Mouse (Mus musculus): Measurements from ENCODE around the gene Srsf4.

Srsf4 gene

GRCm38 (mm10) chr4:131872672-131873292, 635 bp upstream of the Srsf4 start:
- DNase-seq (ENCODE audit: low spot score in 2 of 2): peak in 1 of 2 experiments; percentile 6

DNA sequence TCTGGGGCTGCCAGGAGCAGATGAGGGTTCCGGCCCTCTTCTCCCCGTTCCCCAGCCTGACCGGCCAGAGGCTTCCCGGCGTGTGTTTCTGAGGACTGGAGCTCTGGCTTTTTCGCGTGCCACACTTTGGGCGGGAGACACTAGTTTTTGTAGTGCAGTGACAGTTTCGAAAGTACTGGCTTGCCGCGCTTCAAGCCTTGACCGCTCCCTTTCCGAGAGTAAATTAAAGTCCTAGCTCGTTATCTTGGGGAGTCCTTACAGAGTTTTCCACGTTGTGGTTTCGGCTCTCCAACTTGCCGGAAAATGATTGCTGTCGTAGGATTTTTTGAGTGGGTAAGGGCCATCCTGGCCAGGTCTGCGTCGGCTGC, 736 bp downstream of the Srsf4 start:
- no peak for DNase-seq (ENCODE audit: low spot score in 2 of 2)

- DNase-seq (ENCODE audit: low spot score in 2 of 2): peak in 1 of 2 experiments; percentile 16
Observed at GRCm38 (mm10) chr4:131874567-131874966, 1.1 kb downstream of the Srsf4 start.

- DNase-seq (ENCODE audit: low spot score in 2 of 2): no peak
Observed at GRCm38 (mm10) chr4:131875242-131875641, 1.8 kb downstream of the Srsf4 start.

DNA sequence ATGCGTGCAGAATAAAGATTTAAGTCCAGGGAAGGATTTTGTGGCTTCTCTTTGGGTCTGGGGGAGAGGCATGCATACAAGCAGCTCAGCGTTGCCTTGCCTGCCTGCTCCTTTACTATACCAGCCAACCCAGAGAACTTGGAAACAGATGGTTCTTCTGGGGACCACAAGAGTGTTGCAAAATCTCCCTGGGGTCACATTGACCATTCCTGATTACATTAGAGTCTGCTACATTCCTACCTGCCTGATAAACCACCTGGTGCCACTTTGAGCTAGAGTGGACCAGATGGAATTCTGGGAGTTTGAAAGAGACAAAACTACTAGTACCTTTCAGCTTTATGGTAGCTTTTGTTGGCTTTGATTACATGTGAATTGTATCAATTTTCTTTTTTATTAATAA, 3.4 kb downstream of the Srsf4 start:
- DNase-seq (ENCODE audit: low spot score in 2 of 2): no peak

DNA sequence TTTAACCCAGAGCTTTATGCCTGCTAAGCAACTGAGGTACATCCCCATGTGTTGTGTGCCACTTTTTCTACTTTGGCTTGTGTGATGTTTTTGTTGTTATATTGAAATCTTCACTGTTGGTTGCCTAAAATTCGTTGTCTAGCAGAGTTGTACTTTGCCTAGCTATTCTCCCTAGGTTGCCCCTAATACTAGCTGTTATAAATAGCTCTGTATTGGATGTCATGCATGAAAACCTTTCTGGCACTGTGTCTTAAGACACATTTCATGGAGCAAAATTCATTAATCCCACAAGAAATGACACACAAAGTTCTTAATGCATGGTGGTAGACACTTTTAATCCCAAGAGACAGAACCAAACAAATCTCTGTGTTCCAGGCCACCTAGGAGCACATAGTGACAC, 6.3 kb downstream of the Srsf4 start:
- DNase-seq (ENCODE audit: low spot score in 2 of 2): no peak

GRCm38 (mm10) chr4:131881306-131881705, 7.9 kb downstream of the Srsf4 start:
- DNase-seq (ENCODE audit: low spot score in 2 of 2): no peak

- DNase-seq (ENCODE audit: low spot score in 2 of 2): no peak
Observed at GRCm38 (mm10) chr4:131883571-131883970, 10.2 kb downstream of the Srsf4 start.

GRCm38 (mm10) chr4:131885376-131885775, 12.0 kb downstream of the Srsf4 start:
- DNase-seq (ENCODE audit: low spot score in 2 of 2): no peak

- no peak for DNase-seq (ENCODE audit: low spot score in 2 of 2)
Observed at GRCm38 (mm10) chr4:131888564-131888963, 15.1 kb downstream of the Srsf4 start.

DNA sequence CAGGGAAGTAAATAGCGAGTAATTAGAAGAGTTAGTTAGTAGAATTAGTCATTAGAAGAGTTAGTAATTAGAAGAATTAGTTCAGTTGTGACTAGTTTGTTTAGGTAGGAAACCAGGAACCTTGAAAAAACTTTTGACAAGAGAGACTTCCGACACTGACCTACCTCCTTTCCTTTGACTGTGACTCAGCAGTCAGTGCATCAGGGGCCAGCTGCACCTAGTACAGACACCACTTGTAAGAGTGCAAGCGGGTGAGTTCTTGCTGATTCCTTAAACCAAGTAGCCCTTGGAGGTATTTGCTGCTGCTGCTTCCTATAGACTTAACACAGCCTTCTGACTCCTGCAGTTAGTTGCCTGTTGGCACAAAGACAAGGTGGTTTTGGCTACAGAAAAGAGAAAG, 17.3 kb downstream of the Srsf4 start:
- DNase-seq (ENCODE audit: low spot score in 2 of 2): no peak

GRCm38 (mm10) chr4:131897109-131897508, 23.7 kb downstream of the Srsf4 start:
- DNase-seq (ENCODE audit: low spot score in 2 of 2): no peak

GRCm38 (mm10) chr4:131897787-131898186, 24.4 kb downstream of the Srsf4 start:
- no peak for DNase-seq (ENCODE audit: low spot score in 2 of 2)

DNA sequence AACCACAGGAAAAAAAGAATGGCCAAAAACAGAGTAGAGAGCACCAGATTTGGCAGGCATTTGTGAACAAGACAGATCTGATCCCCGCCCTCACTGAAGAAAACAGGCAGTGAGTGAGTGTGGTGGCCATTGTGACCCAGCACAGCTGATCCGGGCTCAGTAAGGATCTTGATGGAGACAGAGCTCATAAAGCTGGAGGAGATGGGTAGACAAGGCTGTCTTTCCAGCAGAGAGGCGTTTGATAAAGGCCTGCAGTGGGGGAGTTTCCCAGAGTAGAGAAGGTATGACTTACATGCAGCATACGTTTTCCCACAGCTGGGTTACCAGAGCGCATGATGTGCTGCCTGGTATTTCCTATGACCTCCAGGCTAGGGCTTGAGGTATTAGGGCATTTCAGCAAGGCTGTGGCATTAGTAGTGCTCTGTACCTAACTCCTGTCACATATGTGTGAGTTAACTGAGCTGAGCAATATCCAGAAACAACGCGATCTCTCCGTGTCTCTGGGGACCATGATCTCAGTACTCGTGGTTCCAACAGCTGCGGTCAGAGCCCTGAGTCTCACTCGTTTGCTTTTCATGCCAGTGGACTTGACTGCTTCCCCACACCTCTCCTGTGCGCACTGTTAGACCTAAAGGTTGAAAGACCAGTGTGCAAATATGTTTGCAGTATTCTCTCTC, 25.2 kb downstream of the Srsf4 start:
- no peak for DNase-seq (ENCODE audit: low spot score in 2 of 2)

DNA sequence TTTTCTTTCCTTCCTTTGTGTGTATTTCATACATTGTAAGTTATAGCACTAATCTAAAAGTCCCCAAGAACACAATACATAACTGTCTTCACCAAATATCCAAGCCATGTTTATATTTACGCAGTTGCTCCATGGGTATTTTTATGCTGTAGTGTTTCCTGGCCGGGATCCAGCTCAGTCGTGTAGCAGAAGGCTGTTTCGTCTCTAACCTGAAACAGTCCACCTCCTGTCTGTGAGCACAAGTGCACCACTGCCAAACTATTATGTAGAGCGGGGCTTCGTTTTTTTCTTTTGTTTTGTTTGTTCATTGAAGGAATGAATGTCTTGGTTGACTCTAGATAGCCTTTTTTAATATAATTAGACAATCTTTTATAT, 25.8 kb downstream of the Srsf4 start:
- no peak for DNase-seq (ENCODE audit: low spot score in 2 of 2)

DNA sequence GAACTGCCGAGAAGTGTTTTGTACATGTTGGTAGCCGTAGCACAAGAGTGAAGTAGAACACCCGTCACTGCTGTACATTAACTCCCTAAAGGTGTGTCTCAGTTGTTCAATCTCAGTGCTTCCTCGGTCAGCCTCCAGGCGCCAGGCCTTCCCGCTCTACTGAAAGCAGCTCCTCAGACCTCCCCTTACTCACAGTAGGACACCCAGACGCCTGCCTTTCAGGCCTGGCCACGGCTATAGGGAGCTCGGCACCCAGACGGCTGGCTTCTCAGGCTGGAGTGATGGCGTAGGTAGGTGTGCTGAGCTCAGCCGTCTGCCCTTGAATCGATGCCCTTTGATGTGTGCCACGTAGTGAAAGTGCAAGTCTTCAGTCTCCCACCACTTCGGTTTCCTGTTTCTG, 27.7 kb downstream of the Srsf4 start:
- no peak for DNase-seq (ENCODE audit: low spot score in 2 of 2)

DNA sequence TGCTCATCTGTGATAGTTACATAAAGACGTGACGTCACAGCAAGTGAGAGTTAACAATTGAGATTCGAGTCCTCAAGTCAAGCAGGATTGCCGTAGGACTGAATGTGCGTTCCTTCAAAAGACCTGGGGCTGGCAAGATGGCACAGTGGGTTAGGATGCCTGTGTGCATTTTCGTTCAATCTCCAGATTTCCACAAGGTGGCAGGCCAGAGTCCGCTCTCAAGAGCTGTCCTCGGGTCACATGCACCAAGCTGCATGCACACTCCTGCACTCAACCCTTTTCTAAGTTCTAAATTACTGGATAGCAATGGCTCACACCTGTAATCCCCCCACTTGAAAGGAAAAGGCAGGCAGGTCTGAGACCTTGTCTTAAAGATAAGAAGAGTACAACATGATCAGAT, 31.1 kb downstream of the Srsf4 start:
- no peak for DNase-seq (ENCODE audit: low spot score in 2 of 2)

DNA sequence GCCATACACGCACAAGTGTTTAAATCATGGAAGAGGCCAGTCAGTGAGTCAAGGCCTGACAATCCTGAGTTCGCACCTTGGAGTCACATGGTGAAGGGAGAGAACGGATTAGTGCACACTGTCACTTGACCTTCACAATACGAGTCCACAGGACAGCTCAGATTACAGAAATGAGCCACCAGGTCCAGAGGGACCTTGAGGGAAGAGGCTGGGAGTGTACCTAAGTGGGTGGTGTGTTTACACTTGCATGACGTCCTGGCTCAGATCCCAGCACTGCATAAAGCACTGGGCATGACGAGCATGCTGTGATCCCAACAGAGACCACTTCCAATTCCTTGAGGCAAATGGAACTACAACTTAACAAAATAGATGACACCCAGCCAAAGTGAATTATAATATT, 33.0 kb downstream of the Srsf4 start:
- no peak for DNase-seq (ENCODE audit: low spot score in 2 of 2)

DNA sequence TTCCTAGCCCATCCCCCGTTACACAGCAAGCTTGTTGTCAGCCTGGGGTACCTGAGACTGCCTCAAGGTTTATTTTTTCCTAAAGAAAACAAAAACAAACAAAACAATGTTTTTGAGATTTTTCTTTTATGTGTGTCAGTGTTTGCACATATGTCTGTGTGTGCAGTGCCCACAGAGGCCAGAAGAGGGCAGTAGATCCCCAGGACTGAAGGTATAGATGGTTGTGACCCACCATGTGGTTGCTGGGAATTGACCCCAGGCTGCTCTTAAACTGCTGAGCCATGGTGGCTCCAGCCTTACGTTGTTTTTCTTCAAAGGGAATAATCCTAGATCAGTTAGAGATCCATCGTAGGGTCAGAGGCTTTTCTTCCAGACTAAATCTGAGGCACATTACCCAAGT, 34.5 kb downstream of the Srsf4 start:
- DNase-seq (ENCODE audit: low spot score in 2 of 2): no peak

GRCm38 (mm10) chr4:131910237-131910994, 37.0 kb downstream of the Srsf4 start:
- no peak for DNase-seq (ENCODE audit: low spot score in 2 of 2)

DNA sequence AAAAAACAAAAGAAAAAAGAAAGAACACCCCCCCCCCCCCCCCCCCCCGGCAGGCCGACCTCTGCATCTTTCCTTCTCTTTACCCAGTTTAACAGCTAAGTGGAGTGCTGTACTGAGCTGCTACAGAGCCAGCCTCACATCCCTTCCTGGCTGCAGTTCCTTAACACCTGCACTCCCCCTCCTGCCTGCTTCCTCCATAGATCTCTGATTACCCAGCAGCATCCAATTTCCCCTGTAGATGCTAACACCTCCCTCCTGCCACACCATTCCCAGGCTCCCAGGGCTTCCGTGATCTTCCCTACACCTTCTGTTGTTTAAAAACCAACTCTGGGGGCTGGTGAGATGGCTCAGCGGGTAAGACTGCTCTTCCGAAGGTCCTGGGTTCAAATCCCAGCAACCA, 38.1 kb downstream of the Srsf4 start:
- DNase-seq (ENCODE audit: low spot score in 2 of 2): no peak

GRCm38 (mm10) chr4:131913526-131913925, 40.1 kb downstream of the Srsf4 start:
- DNase-seq (ENCODE audit: low spot score in 2 of 2): no peak

GRCm38 (mm10) chr4:131914046-131914643, 40.7 kb downstream of the Srsf4 start:
- DNase-seq (ENCODE audit: low spot score in 2 of 2): no peak
